Mouse (Mus musculus) MEL (cell line): ENCODE measurements around the gene Zfp865. TPM values are rescaled to one million over a fixed set of nuclear protein-coding genes. Genes with fewer than 3 reads are reported as not detected.

Experiments used
- DNase-seq: peaks from one replicate; pipeline ENCODE4 v3.0.0; 2011; ENCODE audit warnings: low read depth, low spot score
- H3K27ac ChIP-seq: 2 replicates; pipeline ENCODE4 v1.5.1; 2012; ENCODE audit warnings: low read depth, mild to moderate bottlenecking, control low read depth, low read length, moderate library complexity; ENCODE audit not compliant: control insufficient read depth
- H3K27me3 ChIP-seq, 2 experiments: fragments of 150-350 bp in 1 of 2; sonication (generic) in 1 of 2; 2 replicates each; pipeline ENCODE4 v1.6.1; 2012; ENCODE audit warnings: low read length in 2 of 2, mild to moderate bottlenecking in 2 of 2, improper control_type of control experiment in 1 of 2, moderate library complexity in 1 of 2; ENCODE audit not compliant: insufficient read depth in 2 of 2, control insufficient read depth in 1 of 2
- H3K36me3 ChIP-seq, 2 experiments: 2 replicates each; pipeline ENCODE4 v1.6.1; 2012 to 2014; ENCODE audit warnings: low read length in 2 of 2, improper control_type of control experiment in 1 of 2, inconsistent platforms in 1 of 2, mild to moderate bottlenecking in 1 of 2; ENCODE audit not compliant: insufficient read depth in 2 of 2, control insufficient read depth in 1 of 2
- H3K4me1 ChIP-seq, 2 experiments: fragments of 150-350 bp in 1 of 2; sonication (generic) in 1 of 2; 2 replicates each; pipeline ENCODE4 v1.6.1; 2012; ENCODE audit warnings: low read length in 2 of 2, improper control_type of control experiment in 1 of 2, mild to moderate bottlenecking in 1 of 2; ENCODE audit not compliant: insufficient read depth in 2 of 2, control insufficient read depth in 1 of 2
- H3K4me3 ChIP-seq, 2 experiments: fragments of 150-350 bp in 1 of 2; sonication (generic) in 1 of 2; 2 replicates each; pipeline ENCODE4 v1.5.1; 2012; ENCODE audit warnings: low read depth in 2 of 2, low read length in 2 of 2, mild to moderate bottlenecking in 2 of 2, moderate library complexity in 2 of 2, control low read depth in 1 of 2, improper control_type of control experiment in 1 of 2; ENCODE audit not compliant: control insufficient read depth in 1 of 2, insufficient read depth in 1 of 2
- H3K79me2 ChIP-seq: 2 replicates; pipeline ENCODE4 v1.6.1; 2012; ENCODE audit warnings: mild to moderate bottlenecking, low read length, moderate library complexity; ENCODE audit not compliant: control insufficient read depth, poor library complexity, insufficient read depth
- H3K9ac ChIP-seq: 2 replicates; pipeline ENCODE4 v1.6.1; 2012; ENCODE audit warnings: low read depth, mild to moderate bottlenecking, control low read depth, low read length, moderate library complexity; ENCODE audit not compliant: control insufficient read depth, poor library complexity, severe bottlenecking
- H3K9me3 ChIP-seq: fragments of 150-350 bp; sonication (generic); replicated peaks from 2 replicates; pipeline ENCODE4 v1.6.1; 2012; ENCODE audit warnings: mild to moderate bottlenecking, low read length, improper control_type of control experiment, moderate library complexity; ENCODE audit not compliant: insufficient read depth
- CHD1 ChIP-seq: IDR thresholded peaks from 2 replicates; pipeline ENCODE4 v1.6.1; 2012; ENCODE audit warnings: low read depth, mild to moderate bottlenecking, inconsistent platforms, low read length, improper control_type of control experiment
- E2F4 ChIP-seq: IDR thresholded peaks from 2 replicates; pipeline ENCODE4 v1.6.1; 2011; ENCODE audit warnings: low read depth, low read length, improper control_type of control experiment, borderline replicate concordance
- GABPA ChIP-seq: IDR thresholded peaks from 2 replicates; pipeline ENCODE4 v1.6.1; 2012; ENCODE audit warnings: low read depth, mild to moderate bottlenecking, inconsistent platforms, low read length, improper control_type of control experiment, moderate library complexity
- GATA1 ChIP-seq: IDR thresholded peaks from 2 replicates; pipeline ENCODE4 v1.6.1; 2011; ENCODE audit warnings: low read depth, low read length, improper control_type of control experiment
- JUND ChIP-seq: IDR thresholded peaks from 2 replicates; pipeline ENCODE4 v1.6.1; 2011; ENCODE audit warnings: low read depth, mild to moderate bottlenecking, improper control_type of control experiment, low read length
- KAT2A ChIP-seq: conservative IDR thresholded peaks from 2 replicates; pipeline ENCODE4 v1.6.1; 2012; ENCODE audit warnings: low read depth, low read length, improper control_type of control experiment, inconsistent platforms
- MEF2A ChIP-seq: IDR thresholded peaks from 2 replicates; pipeline ENCODE4 v1.6.1; 2014; ENCODE audit warnings: low read depth, mild to moderate bottlenecking, inconsistent platforms, low read length, improper control_type of control experiment; ENCODE audit not compliant: poor library complexity, insufficient replicate concordance, severe bottlenecking; ENCODE audit errors: extremely low read depth
- MYB ChIP-seq: IDR thresholded peaks from 2 replicates; pipeline ENCODE4 v1.6.1; 2011; ENCODE audit warnings: mild to moderate bottlenecking, low read depth, low read length, improper control_type of control experiment
- POLR2AphosphoS2 ChIP-seq: IDR thresholded peaks from 2 replicates; pipeline ENCODE4 v1.6.1; 2011; ENCODE audit warnings: low read length, improper control_type of control experiment
- SIN3A ChIP-seq: IDR thresholded peaks from 2 replicates; pipeline ENCODE4 v1.6.1; 2012; ENCODE audit warnings: low read length, improper control_type of control experiment, inconsistent platforms
- SMC3 ChIP-seq: IDR thresholded peaks from 2 replicates; pipeline ENCODE4 v1.6.1; 2011; ENCODE audit warnings: low read depth, low read length, improper control_type of control experiment
- TBP ChIP-seq: IDR thresholded peaks from 2 replicates; pipeline ENCODE4 v1.8.0; 2011; ENCODE audit warnings: low read depth, low read length, improper control_type of control experiment
- polyA plus RNA-seq, 2 experiments: library from polyadenylated mRNA; stranded (reverse) in 1 of 2; unstranded in 1 of 2; fragments of >175 nt in 1 of 2; fragments of >200 nt in 1 of 2; gene quantifications; 2 replicates each; pipeline versions ENCODE4 v1.2.1 to v1.2.4; 2012; ENCODE audit warnings: low replicate concordance in 2 of 2, low read depth in 1 of 2; ENCODE audit not compliant: insufficient read length in 2 of 2, insufficient read depth in 1 of 2, missing spikeins in 1 of 2
- total RNA-seq: library from RNA; depleted of rRNA; stranded (reverse); fragments of 300-350 nt; gene quantifications from 2 replicates; pipeline ENCODE4 v1.2.3, GENCODE M21; 2012

The Zfp865 gene
- total and polyA plus RNA-seq, 3 experiments, result 12.2 to 34.6 TPM; not detected in 1

DNA sequence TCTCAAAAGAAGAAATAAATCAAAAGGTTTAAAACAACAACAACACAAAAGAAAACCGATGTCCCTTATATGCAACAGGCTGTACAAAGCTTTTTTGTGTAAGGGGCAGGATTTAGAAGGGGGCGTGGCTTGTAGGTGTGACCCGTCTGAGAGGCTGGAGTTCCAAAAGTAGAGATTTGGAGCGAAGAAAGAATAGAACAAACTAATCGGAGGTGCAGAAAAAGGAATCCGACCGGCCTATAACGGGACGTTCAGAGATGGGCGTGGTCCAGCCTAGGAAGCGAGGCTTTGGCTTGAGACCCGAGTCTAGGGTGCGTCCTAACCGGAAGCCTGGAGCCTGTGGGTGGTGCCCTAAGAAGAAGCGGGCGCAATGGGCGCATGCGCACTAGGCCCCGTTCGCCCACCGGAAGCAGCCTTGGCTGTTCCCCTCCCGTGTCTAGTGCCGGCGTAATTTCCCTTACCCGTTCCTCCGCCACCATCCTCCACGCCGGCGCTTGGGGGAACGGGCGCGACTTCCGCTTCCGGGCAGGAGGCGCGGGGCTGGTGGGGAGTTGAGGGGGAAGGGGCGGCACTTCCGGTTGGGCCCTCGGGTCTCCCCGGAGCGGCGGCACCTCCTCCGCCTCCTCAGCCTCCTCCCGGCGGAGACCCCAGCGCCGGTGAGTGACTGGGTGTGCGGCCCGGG, at the start of gene Zfp865, which contains the start of gene Ccdc106 (continued):
- peak; percentile 36; the same call in 1 of the 2 replicates for TF ChIP-seq E2F4
- no peak for TF ChIP-seq SMC3
- peak; percentile 74 for TF ChIP-seq SIN3A
- TF ChIP-seq MEF2A, result peak; percentile 8; the same call in 1 of the 2 replicates
- TF ChIP-seq, all 39 proteins: peak for 21

- H3K9ac ChIP-seq, result no peak within 1 kb of the TSS
- H3K27me3 ChIP-seq, result no peaks in the 10 kb centered on the region
- H3K4me3 ChIP-seq, result no peak within 1 kb of the TSS
- DNase-seq, result peak; percentile 47
- H3K79me2 ChIP-seq, result no peaks in the 10 kb centered on the region
- no peak within 1 kb of the TSS for H3K27ac ChIP-seq
- no peaks in the 10 kb centered on the region for H3K36me3 ChIP-seq
- H3K9me3 ChIP-seq, result no peaks in the 10 kb centered on the region
- TF ChIP-seq GABPA, result no peak
- peak; percentile 41; the same call in 1 of the 2 replicates for TF ChIP-seq GATA1
- no peak for TF ChIP-seq KAT2A
- TF ChIP-seq POLR2AphosphoS2, result no peak
- no peak for TF ChIP-seq TBP
- no peak for TF ChIP-seq MYB
- peaks cover 0 to 9% of the 10 kb centered on the region in 2 experiments; a peak in 1 of 4 replicates for H3K4me1 ChIP-seq
These were observed 49.1 kb upstream of the Zfp865 start, which contains the start of gene Sbk3 for GRCm38 (mm10) chr7:4971068-4971467. Gene Sbk3 (minus strand): TSS chr7:4971168.

GRCm38 (mm10) chr7:4971710-4972109, 48.5 kb upstream of the Zfp865 start:
- H3K79me2 ChIP-seq, result no peaks in the 10 kb centered on the region
- H3K4me3 ChIP-seq, result no peak overlapping the region
- no peak for TF ChIP-seq CHD1
- no peak for TF ChIP-seq JUND
- H3K9ac ChIP-seq, result no peak overlapping the region
- H3K9me3 ChIP-seq, result no peaks in the 10 kb centered on the region
- no peaks in the 10 kb centered on the region for H3K27me3 ChIP-seq
- no peaks in the 10 kb centered on the region for H3K36me3 ChIP-seq
- peaks cover 0 to 9% of the 10 kb centered on the region in 2 experiments; a peak in 1 of 4 replicates for H3K4me1 ChIP-seq
- no peak overlapping the region for H3K27ac ChIP-seq
- DNase-seq, result no peak
